Mouse (Mus musculus): ENCODE results near the gene Ifrd2. TPM values are rescaled to one million over a fixed set of nuclear protein-coding genes. Genes with fewer than 3 reads are reported as not detected.

The Ifrd2 gene
- polyA plus RNA-seq, 2 experiments = 135 to 149 TPM

GRCm38 (mm10) chr9:107605041-107605661, 17.7 kb downstream of the Ifrd2 start:
- 41% methylated on average over 23 of the region's 23 CpGs for WGBS (ENCODE audit: insufficient replicate concordance)
- H3K4me1 ChIP-seq (replicated peaks; ENCODE audit: control insufficient read depth in 2 of 2, insufficient read depth in 2 of 2, low read length in 1 of 2) = peaks cover 0 to 12% of the 10 kb centered on the region in 2 experiments; a peak in 3 of 4 replicates
- no peaks in the 10 kb centered on the region for H3K36me3 ChIP-seq (replicated peaks; ENCODE audit: control insufficient read depth, insufficient read depth, low read depth)
- H3K4me2 ChIP-seq (ENCODE audit: low read depth) = no peak overlapping the region
- ATAC-seq (ENCODE audit: insufficient read depth) (no peak), DNase-seq (ENCODE audit: low read depth in 3 of 3, low spot score in 3 of 3) (no peak)
- TF ChIP-seq CTCF (IDR thresholded peaks at IDR 0.05; ENCODE audit: low read depth) (no peak), EP300 (IDR thresholded peaks at IDR 0.05; ENCODE audit: low read depth) (no peak)
- no peak overlapping the region for H3K4me3 ChIP-seq (ENCODE audit: insufficient read depth in 1 of 2, low read depth in 2 of 2, low read length in 2 of 2)
- no peak overlapping the region for H3K9ac ChIP-seq (replicated peaks)
- H3K9me3 ChIP-seq (ENCODE audit: control insufficient read depth, low read length) = no peaks in the 10 kb centered on the region
- no peaks in the 10 kb centered on the region for H3K27me3 ChIP-seq (ENCODE audit: control insufficient read depth, insufficient read depth, low read length)
- no peak overlapping the region for H3K27ac ChIP-seq

GRCm38 (mm10) chr9:107606591-107606990, 19.1 kb downstream of the Ifrd2 start:
- no peak overlapping the region for H3K27ac ChIP-seq
- peaks cover 0 to 15% of the 10 kb centered on the region in 2 experiments; a peak in 3 of 4 replicates for H3K4me1 ChIP-seq (replicated peaks; ENCODE audit: control insufficient read depth in 2 of 2, insufficient read depth in 2 of 2, low read length in 1 of 2)
- no peaks in the 10 kb centered on the region for H3K36me3 ChIP-seq (replicated peaks; ENCODE audit: control insufficient read depth, insufficient read depth, low read depth)
- WGBS (ENCODE audit: insufficient replicate concordance) = 40% methylated on average over 9 of the region's 9 CpGs
- no peak overlapping the region for H3K9ac ChIP-seq (replicated peaks)
- ATAC-seq (ENCODE audit: insufficient read depth) (no peak), DNase-seq (ENCODE audit: low read depth in 3 of 3, low spot score in 3 of 3) (no peak)
- H3K27me3 ChIP-seq (ENCODE audit: control insufficient read depth, insufficient read depth, low read length) = no peaks in the 10 kb centered on the region
- no peak overlapping the region for H3K4me2 ChIP-seq (ENCODE audit: low read depth)
- TF ChIP-seq CTCF (IDR thresholded peaks at IDR 0.05; ENCODE audit: low read depth) (no peak), EP300 (IDR thresholded peaks at IDR 0.05; ENCODE audit: low read depth) (no peak)
- no peak overlapping the region for H3K4me3 ChIP-seq (ENCODE audit: insufficient read depth in 1 of 2, low read depth in 2 of 2, low read length in 2 of 2)
- no peaks in the 10 kb centered on the region for H3K9me3 ChIP-seq (ENCODE audit: control insufficient read depth, low read length)

GRCm38 (mm10) chr9:107607036-107607435, 19.6 kb downstream of the Ifrd2 start:
- TF ChIP-seq CTCF (IDR thresholded peaks at IDR 0.05; ENCODE audit: low read depth) (no peak), EP300 (IDR thresholded peaks at IDR 0.05; ENCODE audit: low read depth) (no peak)
- WGBS (ENCODE audit: insufficient replicate concordance) = 68% methylated on average over 2 of the region's 2 CpGs
- no peaks in the 10 kb centered on the region for H3K27me3 ChIP-seq (ENCODE audit: control insufficient read depth, insufficient read depth, low read length)
- peaks cover under 1 to 17% of the 10 kb centered on the region in 2 experiments; a peak in 3 of 4 replicates for H3K4me1 ChIP-seq (replicated peaks; ENCODE audit: control insufficient read depth in 2 of 2, insufficient read depth in 2 of 2, low read length in 1 of 2)
- ATAC-seq (ENCODE audit: insufficient read depth) (no peak), DNase-seq (ENCODE audit: low read depth in 3 of 3, low spot score in 3 of 3) (no peak)
- no peak overlapping the region for H3K4me3 ChIP-seq (ENCODE audit: insufficient read depth in 1 of 2, low read depth in 2 of 2, low read length in 2 of 2)
- no peak overlapping the region for H3K27ac ChIP-seq
- H3K9me3 ChIP-seq (ENCODE audit: control insufficient read depth, low read length) = no peaks in the 10 kb centered on the region
- H3K36me3 ChIP-seq (replicated peaks; ENCODE audit: control insufficient read depth, insufficient read depth, low read depth) = no peaks in the 10 kb centered on the region
- H3K4me2 ChIP-seq (ENCODE audit: low read depth) = no peak overlapping the region
- H3K9ac ChIP-seq (replicated peaks) = no peak overlapping the region

GRCm38 (mm10) chr9:107607653-107608245, 20.3 kb downstream of the Ifrd2 start:
- no peak overlapping the region for H3K9ac ChIP-seq (replicated peaks)
- peaks cover 2 to 15% of the 10 kb centered on the region in 2 experiments; a peak in 3 of 4 replicates for H3K4me1 ChIP-seq (replicated peaks; ENCODE audit: control insufficient read depth in 2 of 2, insufficient read depth in 2 of 2, low read length in 1 of 2)
- TF ChIP-seq EP300 (IDR thresholded peaks at IDR 0.05; ENCODE audit: low read depth) (no peak), CTCF (IDR thresholded peaks at IDR 0.05; ENCODE audit: low read depth) (no peak)
- H3K27me3 ChIP-seq (ENCODE audit: control insufficient read depth, insufficient read depth, low read length) = no peaks in the 10 kb centered on the region
- H3K4me3 ChIP-seq (ENCODE audit: insufficient read depth in 1 of 2, low read depth in 2 of 2, low read length in 2 of 2) = no peak overlapping the region
- DNase-seq (ENCODE audit: low read depth in 3 of 3, low spot score in 3 of 3) = no peak
- 37% methylated on average over 9 of the region's 9 CpGs for WGBS (ENCODE audit: insufficient replicate concordance)
- no peak overlapping the region for H3K4me2 ChIP-seq (ENCODE audit: low read depth)
- ATAC-seq (ENCODE audit: insufficient read depth) = no peak
- H3K36me3 ChIP-seq (replicated peaks; ENCODE audit: control insufficient read depth, insufficient read depth, low read depth) = no peaks in the 10 kb centered on the region
- H3K9me3 ChIP-seq (ENCODE audit: control insufficient read depth, low read length) = no peaks in the 10 kb centered on the region
- H3K27ac ChIP-seq = no peak overlapping the region

GRCm38 (mm10) chr9:107608741-107609432, 21.4 kb downstream of the Ifrd2 start, which contains the start of gene Sema3b:
TSS of gene Sema3b (minus strand) at chr9:107609229.
- H3K4me2 ChIP-seq (ENCODE audit: low read depth) = no peak within 1 kb of the TSS
- no peaks in the 10 kb centered on the region for H3K9me3 ChIP-seq (ENCODE audit: control insufficient read depth, low read length)
- H3K9ac ChIP-seq (replicated peaks) = no peak within 1 kb of the TSS
- 41% methylated on average over 12 of the region's 12 CpGs for WGBS (ENCODE audit: insufficient replicate concordance)
- TF ChIP-seq CTCF (IDR thresholded peaks at IDR 0.05; ENCODE audit: low read depth) = no peak
- no peak for TF ChIP-seq EP300 (IDR thresholded peaks at IDR 0.05; ENCODE audit: low read depth)
- no peaks in the 10 kb centered on the region for H3K36me3 ChIP-seq (replicated peaks; ENCODE audit: control insufficient read depth, insufficient read depth, low read depth)
- H3K27me3 ChIP-seq (ENCODE audit: control insufficient read depth, insufficient read depth, low read length) = no peaks in the 10 kb centered on the region
- H3K27ac ChIP-seq = no peak within 1 kb of the TSS
- H3K4me1 ChIP-seq (replicated peaks; ENCODE audit: control insufficient read depth in 2 of 2, insufficient read depth in 2 of 2, low read length in 1 of 2) = peaks cover 5 to 20% of the 10 kb centered on the region in 2 experiments
- no peak within 1 kb of the TSS for H3K4me3 ChIP-seq (ENCODE audit: insufficient read depth in 1 of 2, low read depth in 2 of 2, low read length in 2 of 2)
- DNase-seq (ENCODE audit: low read depth in 3 of 3, low spot score in 3 of 3) (no peak), ATAC-seq (ENCODE audit: insufficient read depth) (no peak)

All from liver, embryonic 14.5 days (tissue).